In genomic region chr3:88533706-88534105, GRCm38 (mm10) we compare ENCODE assay signal across 8 mouse cellular contexts. TPM values are rescaled to one million over a fixed set of nuclear protein-coding genes. Genes with fewer than 3 reads are reported as not detected.
A peak's percentile ranks its signal among the peaks of the same experiment; 100 is the strongest.
DNase-seq lines count a peak whose midpoint lies in the region; ATAC-seq and TF ChIP-seq lines count a peak whose summit lies in the region.

No protein-coding gene starts in this region.

- peaks cover 30% of the 10 kb centered on the region for H3K36me3 ChIP-seq in kidney, embryonic 14.5 days (ENCODE audit: control insufficient read depth, insufficient read depth, low read length)
- peaks cover 51% of the 10 kb centered on the region for H3K36me3 ChIP-seq in forebrain, embryonic 10.5 days (replicated peaks)
- H3K36me3 ChIP-seq in limb, embryonic 12.5 days = peaks cover 45% of the 10 kb centered on the region
- H3K36me3 ChIP-seq in neural tube, embryonic 14.5 days (ENCODE audit: control insufficient read depth, insufficient read depth, low read length) = peaks cover 30% of the 10 kb centered on the region

- H3K9me3 ChIP-seq in kidney, embryonic 14.5 days (ENCODE audit: control insufficient read depth, low read length) = no peaks in the 10 kb centered on the region
- no peaks in the 10 kb centered on the region for H3K9me3 ChIP-seq in forebrain, embryonic 10.5 days
- no peaks in the 10 kb centered on the region for H3K9me3 ChIP-seq in limb, embryonic 12.5 days
- no peaks in the 10 kb centered on the region for H3K9me3 ChIP-seq in neural tube, embryonic 14.5 days (ENCODE audit: control insufficient read depth, low read length)

- peak overlapping the region; percentile 96; the same call in 1 of the 2 replicates for H3K27ac ChIP-seq in kidney, embryonic 14.5 days (ENCODE audit: low read depth, low read length)
- H3K27ac ChIP-seq in forebrain, embryonic 10.5 days = peak overlapping the region; percentile 99
- peak overlapping the region; percentile 99 for H3K27ac ChIP-seq in limb, embryonic 12.5 days
- peak overlapping the region; percentile 98 for H3K27ac ChIP-seq in neural tube, embryonic 14.5 days (ENCODE audit: low read depth, low read length)
- H3K27ac ChIP-seq in layer of hippocampus, adult 2 months = no peak overlapping the region

- TF ChIP-seq CTCF in layer of hippocampus, adult 2 months (conservative IDR thresholded peaks at IDR 0.05) = no peak

- peak overlapping the region; percentile 94 for H3K4me2 ChIP-seq in kidney, embryonic 14.5 days (replicated peaks; ENCODE audit: low read depth, low read length)
- H3K4me2 ChIP-seq in limb, embryonic 12.5 days = peak overlapping the region; percentile 94
- H3K4me2 ChIP-seq in neural tube, embryonic 14.5 days (ENCODE audit: low read depth, low read length) = peak overlapping the region; percentile 77

- peak overlapping the region; percentile 99 for H3K9ac ChIP-seq in kidney, embryonic 14.5 days (ENCODE audit: low read depth, low read length)
- H3K9ac ChIP-seq in limb, embryonic 12.5 days (replicated peaks) = peak overlapping the region; percentile 97
- H3K9ac ChIP-seq in neural tube, embryonic 14.5 days (replicated peaks; ENCODE audit: low read depth, low read length) = peak overlapping the region; percentile 99

- peak overlapping the region; percentile 93 for H3K4me3 ChIP-seq in kidney, embryonic 14.5 days (ENCODE audit: low read length)
- peak overlapping the region; percentile 93 for H3K4me3 ChIP-seq in forebrain, embryonic 10.5 days
- H3K4me3 ChIP-seq in limb, embryonic 12.5 days (replicated peaks) = peak overlapping the region; percentile 75
- H3K4me3 ChIP-seq in neural tube, embryonic 14.5 days (ENCODE audit: low read depth, low read length) = peak overlapping the region; percentile 96
- no peak overlapping the region for H3K4me3 ChIP-seq in layer of hippocampus, adult 2 months

- H3K27me3 ChIP-seq in kidney, embryonic 14.5 days (ENCODE audit: control insufficient read depth, insufficient read depth, low read length) = no peaks in the 10 kb centered on the region
- H3K27me3 ChIP-seq in forebrain, embryonic 10.5 days (ENCODE audit: poor library complexity, severe bottlenecking) = no peaks in the 10 kb centered on the region
- no peaks in the 10 kb centered on the region for H3K27me3 ChIP-seq in limb, embryonic 12.5 days
- H3K27me3 ChIP-seq in neural tube, embryonic 14.5 days (ENCODE audit: control insufficient read depth, insufficient read depth, low read length) = no peaks in the 10 kb centered on the region

- peaks cover 68% of the 10 kb centered on the region for H3K4me1 ChIP-seq in kidney, embryonic 14.5 days (ENCODE audit: control insufficient read depth, insufficient read depth, low read length)
- H3K4me1 ChIP-seq in forebrain, embryonic 10.5 days = peaks cover 82% of the 10 kb centered on the region
- peaks cover 62% of the 10 kb centered on the region for H3K4me1 ChIP-seq in limb, embryonic 12.5 days (replicated peaks)
- H3K4me1 ChIP-seq in neural tube, embryonic 14.5 days (ENCODE audit: control insufficient read depth, insufficient read depth, low read length) = peaks cover 62% of the 10 kb centered on the region

- 0% methylated on average over 5 of the region's 5 CpGs for WGBS in kidney, embryonic 14.5 days
- 1% methylated on average over 5 of the region's 5 CpGs for WGBS in forebrain, embryonic 10.5 days
- WGBS in limb, embryonic 12.5 days = 0% methylated on average over 4 of the region's 5 CpGs
- 3% methylated on average over 5 of the region's 5 CpGs for WGBS in neural tube, embryonic 14.5 days

- DNase-seq in kidney, postnatal 14 days = no peak
- no peak for DNase-seq in forebrain, embryonic 10.5 days (ENCODE audit: extremely low spot score, low spot score)
- no peak for DNase-seq in layer of hippocampus, adult 2 months (ENCODE audit: low spot score in 2 of 2)

- no peak for ATAC-seq in kidney, embryonic 14.5 days (ENCODE audit: low FRiP score, low TSS enrichment)
- ATAC-seq in limb, embryonic 12.5 days (ENCODE audit: insufficient number of reproducible peaks, insufficient read depth, low FRiP score, low TSS enrichment, low read depth) = no peak
- peak; percentile 0; the same call in 1 of the 2 replicates for ATAC-seq in neural tube, embryonic 14.5 days (ENCODE audit: low read depth)
- ATAC-seq in granulocyte monocyte progenitor cell, adult 5-6 weeks (replicated peaks; ENCODE audit: poor library complexity, severe bottlenecking) = no peak
- no peak for ATAC-seq in CD4-positive, CD25-positive, alpha-beta regulatory T cell, adult 4 months

RNA-seq across cellular contexts. Expression of gene Mex3a, which starts 1.5 kb away (rescaled TPM):
- polyA plus RNA-seq in kidney, embryonic 14.5 days (2014; fragmentation: Nextera tagmentation; extraction: Ambion mirVana) = 31.6 and 32.2 TPM in 2 replicates
- 27.4 and 28.6 TPM in 2 replicates for polyA plus RNA-seq in forebrain, embryonic 10.5 days (2016; fragmentation: Nextera tagmentation; extraction: Ambion mirVana)
- polyA plus RNA-seq in limb, embryonic 12.5 days (2016; fragmentation: Nextera tagmentation; extraction: Ambion mirVana) = 37.4 and 38.0 TPM in 2 replicates
- polyA plus RNA-seq in neural tube, embryonic 14.5 days (2014; fragmentation: Nextera tagmentation; extraction: Ambion mirVana) = 34.0 and 35.3 TPM in 2 replicates
- total RNA-seq in granulocyte monocyte progenitor cell, adult 5-6 weeks (2014; fragmentation: Nextera tagmentation) = 3.8 and 5.1 TPM in 2 replicates
- 1.7 and 2.5 TPM in 2 replicates for total RNA-seq in granulocyte monocyte progenitor cell, adult 5-6 weeks (2017)
- 1 to 10 TPM; 2.8 to 3.7 TPM for total RNA-seq in layer of hippocampus, adult 2 months (2021)
- 1 to 10 TPM in 1 of 2 experiments, under 1 TPM in 1; 0.60 to 1.5 TPM for polyA plus RNA-seq in CD4-positive, CD25-positive, alpha-beta regulatory T cell, adult 4 months (2017; shearing (Covaris generic))

RNA-seq across cellular contexts. Expression of gene Rab25, which starts 14.4 kb away (rescaled TPM):
- 14.2 and 16.7 TPM in 2 replicates for polyA plus RNA-seq in kidney, embryonic 14.5 days (2014; fragmentation: Nextera tagmentation; extraction: Ambion mirVana)
- polyA plus RNA-seq in forebrain, embryonic 10.5 days (2016; fragmentation: Nextera tagmentation; extraction: Ambion mirVana) = 2.8 and 4.0 TPM in 2 replicates
- 2.6 and 3.5 TPM in 2 replicates for polyA plus RNA-seq in limb, embryonic 12.5 days (2016; fragmentation: Nextera tagmentation; extraction: Ambion mirVana)
- polyA plus RNA-seq in neural tube, embryonic 14.5 days (2014; fragmentation: Nextera tagmentation; extraction: Ambion mirVana) = not detected in 2 replicates
- total RNA-seq in granulocyte monocyte progenitor cell, adult 5-6 weeks (2014; fragmentation: Nextera tagmentation) = 1.0 and 1.2 TPM in 2 replicates
- total RNA-seq in granulocyte monocyte progenitor cell, adult 5-6 weeks (2017) = not detected in 2 replicates
- total RNA-seq in layer of hippocampus, adult 2 months (2021) = not detected
- not detected for polyA plus RNA-seq in CD4-positive, CD25-positive, alpha-beta regulatory T cell, adult 4 months (2017; shearing (Covaris generic))

RNA-seq across cellular contexts. Expression of gene Lamtor2, which starts 19.2 kb away (rescaled TPM):
- polyA plus RNA-seq in kidney, embryonic 14.5 days (2014; fragmentation: Nextera tagmentation; extraction: Ambion mirVana) = 81.7 and 165 TPM in 2 replicates
- 172 and 174 TPM in 2 replicates for polyA plus RNA-seq in forebrain, embryonic 10.5 days (2016; fragmentation: Nextera tagmentation; extraction: Ambion mirVana)
- 134 and 139 TPM in 2 replicates for polyA plus RNA-seq in limb, embryonic 12.5 days (2016; fragmentation: Nextera tagmentation; extraction: Ambion mirVana)
- 97.0 and 106 TPM in 2 replicates for polyA plus RNA-seq in neural tube, embryonic 14.5 days (2014; fragmentation: Nextera tagmentation; extraction: Ambion mirVana)
- total RNA-seq in granulocyte monocyte progenitor cell, adult 5-6 weeks (2014; fragmentation: Nextera tagmentation) = 60.7 and 74.3 TPM in 2 replicates
- total RNA-seq in granulocyte monocyte progenitor cell, adult 5-6 weeks (2017) = 102 and 122 TPM in 2 replicates
- 100 to 1,000 TPM in 1 of 2 experiments, 10 to 100 TPM in 1; 96.0 to 106 TPM for total RNA-seq in layer of hippocampus, adult 2 months (2021)
- polyA plus RNA-seq in CD4-positive, CD25-positive, alpha-beta regulatory T cell, adult 4 months (2017; shearing (Covaris generic)) = 100 to 1,000 TPM; 197 to 234 TPM

RNA-seq across cellular contexts. Expression of gene Ubqln4, which starts 19.9 kb away (rescaled TPM):
- polyA plus RNA-seq in kidney, embryonic 14.5 days (2014; fragmentation: Nextera tagmentation; extraction: Ambion mirVana) = 51.4 and 73.4 TPM in 2 replicates
- 73.4 and 77.4 TPM in 2 replicates for polyA plus RNA-seq in forebrain, embryonic 10.5 days (2016; fragmentation: Nextera tagmentation; extraction: Ambion mirVana)
- polyA plus RNA-seq in limb, embryonic 12.5 days (2016; fragmentation: Nextera tagmentation; extraction: Ambion mirVana) = 62.6 and 67.0 TPM in 2 replicates
- 43.5 and 44.1 TPM in 2 replicates for polyA plus RNA-seq in neural tube, embryonic 14.5 days (2014; fragmentation: Nextera tagmentation; extraction: Ambion mirVana)
- total RNA-seq in granulocyte monocyte progenitor cell, adult 5-6 weeks (2014; fragmentation: Nextera tagmentation) = 64.7 and 67.9 TPM in 2 replicates
- 37.9 and 39.6 TPM in 2 replicates for total RNA-seq in granulocyte monocyte progenitor cell, adult 5-6 weeks (2017)
- total RNA-seq in layer of hippocampus, adult 2 months (2021) = 100 to 1,000 TPM; 110 to 116 TPM
- 10 to 100 TPM; 11.9 to 12.0 TPM for polyA plus RNA-seq in CD4-positive, CD25-positive, alpha-beta regulatory T cell, adult 4 months (2017; shearing (Covaris generic))

RNA-seq across cellular contexts. Expression of gene Lmna, which starts 23.9 kb away (rescaled TPM):
- polyA plus RNA-seq in kidney, embryonic 14.5 days (2014; fragmentation: Nextera tagmentation; extraction: Ambion mirVana) = 41.6 and 55.7 TPM in 2 replicates
- 11.6 and 11.8 TPM in 2 replicates for polyA plus RNA-seq in forebrain, embryonic 10.5 days (2016; fragmentation: Nextera tagmentation; extraction: Ambion mirVana)
- 51.8 and 56.4 TPM in 2 replicates for polyA plus RNA-seq in limb, embryonic 12.5 days (2016; fragmentation: Nextera tagmentation; extraction: Ambion mirVana)
- 41.0 and 41.4 TPM in 2 replicates for polyA plus RNA-seq in neural tube, embryonic 14.5 days (2014; fragmentation: Nextera tagmentation; extraction: Ambion mirVana)
- total RNA-seq in granulocyte monocyte progenitor cell, adult 5-6 weeks (2014; fragmentation: Nextera tagmentation) = not detected in 2 replicates
- total RNA-seq in granulocyte monocyte progenitor cell, adult 5-6 weeks (2017) = 0.41 and 1.6 TPM in 2 replicates
- 10 to 100 TPM; 34.6 to 36.1 TPM for total RNA-seq in layer of hippocampus, adult 2 months (2021)
- polyA plus RNA-seq in CD4-positive, CD25-positive, alpha-beta regulatory T cell, adult 4 months (2017; shearing (Covaris generic)) = 1 to 10 TPM; 5.0 to 5.1 TPM

Comparison
In these comparisons a context has a peak if more than half of its experiments do, and no peak if none do; other contexts are left out.
1. RNA of gene Mex3a, which starts 1.5 kb away (polyA plus RNA-seq): 37.4 to 38.0 TPM in limb, embryonic 12.5 days, 34.0 to 35.3 TPM in neural tube, embryonic 14.5 days, 31.6 to 32.2 TPM in kidney, embryonic 14.5 days and 27.4 to 28.6 TPM in forebrain, embryonic 10.5 days; 0.60 to 1.5 TPM in CD4-positive, CD25-positive, alpha-beta regulatory T cell, adult 4 months; every median in the first group is over 10 times any median in the second.
2. Peak in every context shown above with its lines, with median percentiles within 50 percentile points of each other: H3K4me2 ChIP-seq and H3K9ac ChIP-seq.